Mouse (Mus musculus) adrenal gland, postnatal 4 days (tissue): ENCODE measurements around the gene Nid2. TPM values are rescaled to one million over a fixed set of nuclear protein-coding genes. Genes with fewer than 3 reads are reported as not detected.
A peak's percentile ranks its signal among the peaks of the same experiment; 100 is the strongest.

Experiments
- DNase-seq, 2 experiments: peaks; one replicate each; pipeline ENCODE4 v3.0.0; 2021 to 2022; ENCODE audit warnings: low spot score in 2 of 2, mixed read lengths in 2 of 2
- total RNA-seq, 2 experiments: library from RNA; stranded (reverse); gene quantifications; 2 replicates each; pipeline ENCODE4 v1.2.3; 2021

Gene Nid2
- total RNA-seq, 2 experiments from 2014 or later, result 80.3 to 105 TPM

- DNase-seq, result no peak
Measured at GRCm38 (mm10) chr14:19776890-19777289, 25.8 kb downstream of the Nid2 start.

DNA sequence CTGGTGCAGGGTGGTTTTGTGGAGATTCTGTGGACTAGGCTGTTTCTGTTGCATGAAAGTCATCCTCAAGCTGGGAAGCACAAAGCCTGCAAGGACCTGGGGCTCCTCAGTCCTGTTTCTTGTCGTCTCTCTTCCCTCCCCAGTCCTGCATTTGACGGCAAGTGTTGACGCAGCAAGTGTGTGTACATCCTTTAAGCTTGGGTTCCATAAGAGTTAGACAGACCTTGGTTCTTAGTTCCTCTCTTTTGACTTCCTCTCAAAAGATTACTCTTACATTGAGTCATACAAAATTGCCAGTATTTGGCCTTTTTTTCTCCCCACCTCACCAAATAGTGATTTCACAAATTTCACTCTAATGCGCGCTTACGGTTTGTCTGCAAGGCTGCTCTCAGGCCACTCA lies 26.3 kb downstream of the Nid2 start:
- no peak for DNase-seq

- DNase-seq, result no peak
Measured at GRCm38 (mm10) chr14:19777945-19778344, 26.9 kb downstream of the Nid2 start.

GRCm38 (mm10) chr14:19785797-19786588 lies 34.9 kb downstream of the Nid2 start:
- DNase-seq, result no peak

GRCm38 (mm10) chr14:19788443-19788842 lies 37.4 kb downstream of the Nid2 start:
- DNase-seq, result no peak

- no peak for DNase-seq
Measured at GRCm38 (mm10) chr14:19794881-19795280, 43.8 kb downstream of the Nid2 start.

GRCm38 (mm10) chr14:19796541-19797304 lies 45.7 kb downstream of the Nid2 start:
- DNase-seq, result no peak

- DNase-seq, result no peak
Measured at GRCm38 (mm10) chr14:19800485-19800884, 49.4 kb downstream of the Nid2 start.

DNA sequence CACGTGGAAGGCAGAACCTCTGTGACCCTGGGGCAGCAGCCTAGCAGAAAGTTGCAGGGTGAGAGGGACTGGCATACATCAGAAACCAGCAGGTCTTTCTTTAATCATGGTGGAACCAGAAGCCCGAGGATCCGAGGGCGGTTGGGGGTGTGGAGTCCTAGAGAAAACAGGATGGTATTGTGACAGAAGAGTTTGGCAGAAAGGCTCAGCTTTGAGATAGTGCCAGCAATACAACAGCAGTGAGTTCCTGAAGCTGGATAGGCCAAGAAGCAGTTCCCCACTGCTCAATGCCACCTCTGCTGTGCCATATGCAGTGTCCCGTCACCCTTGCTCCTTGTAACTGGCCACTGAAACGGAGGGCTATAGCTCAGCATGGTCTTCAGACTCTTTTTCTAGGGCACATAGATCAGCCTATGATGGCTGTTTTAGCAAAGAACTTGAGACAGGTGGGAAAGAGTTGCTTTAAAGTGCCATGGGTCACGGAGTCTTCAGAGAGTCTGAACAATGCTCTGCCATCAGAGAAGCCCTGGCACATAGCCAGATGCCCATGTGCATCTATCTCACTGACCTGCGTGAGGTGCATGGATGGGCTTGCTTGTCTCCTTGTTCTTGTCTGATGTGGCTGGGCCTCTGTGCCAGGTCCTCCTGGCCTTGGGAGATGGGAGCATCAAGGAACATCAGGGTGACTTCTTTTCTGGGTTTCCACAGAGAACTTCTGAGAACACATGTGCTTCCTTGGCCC lies 50.6 kb downstream of the Nid2 start:
- DNase-seq, result no peak

- DNase-seq, result no peak
Measured at GRCm38 (mm10) chr14:19803222-19803621, 52.2 kb downstream of the Nid2 start.

- DNase-seq, result no peak
Measured at GRCm38 (mm10) chr14:19803623-19804022, 52.6 kb downstream of the Nid2 start.

DNA sequence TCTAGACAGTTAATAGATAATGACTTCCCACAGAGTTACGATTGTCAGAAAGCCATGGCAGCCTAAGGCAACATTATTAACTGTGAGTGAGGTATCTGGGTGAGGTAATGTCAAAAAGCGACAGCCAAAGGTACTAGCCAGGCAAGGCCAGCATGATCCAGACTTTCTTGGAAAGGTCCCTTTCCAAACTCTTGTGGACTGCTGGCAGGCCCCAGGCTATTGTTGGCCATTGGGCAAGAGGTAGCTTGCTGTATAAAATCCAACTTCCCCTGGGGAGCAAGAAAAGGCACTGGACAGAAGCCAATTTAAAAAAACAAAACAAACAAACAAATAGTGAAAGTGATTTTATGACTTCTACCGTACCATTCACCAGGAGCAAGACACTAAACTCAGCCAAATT lies 56.3 kb downstream of the Nid2 start:
- DNase-seq, result no peak

DNA sequence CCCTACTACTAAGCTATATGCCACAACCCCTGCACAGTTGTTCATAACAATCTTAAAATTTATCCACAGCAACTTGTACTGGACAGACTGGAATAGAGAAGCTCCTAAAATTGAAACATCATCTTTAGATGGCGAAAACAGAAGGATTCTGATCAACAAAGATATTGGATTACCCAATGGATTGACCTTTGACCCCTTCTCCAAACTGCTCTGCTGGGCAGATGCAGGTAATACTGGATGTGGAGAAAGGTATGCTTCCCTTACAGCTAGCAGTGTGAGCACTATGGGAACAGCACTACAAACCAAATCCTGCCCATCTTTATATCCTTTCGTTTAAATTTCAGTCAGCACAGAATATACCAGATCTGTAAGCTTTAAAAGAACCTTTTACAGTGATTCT lies 56.8 kb downstream of the Nid2 start:
- no peak for DNase-seq

- no peak for DNase-seq
Measured at GRCm38 (mm10) chr14:19809934-19810333, 58.9 kb downstream of the Nid2 start.

GRCm38 (mm10) chr14:19813061-19813460 lies 62.0 kb downstream of the Nid2 start:
- DNase-seq, result no peak

DNA sequence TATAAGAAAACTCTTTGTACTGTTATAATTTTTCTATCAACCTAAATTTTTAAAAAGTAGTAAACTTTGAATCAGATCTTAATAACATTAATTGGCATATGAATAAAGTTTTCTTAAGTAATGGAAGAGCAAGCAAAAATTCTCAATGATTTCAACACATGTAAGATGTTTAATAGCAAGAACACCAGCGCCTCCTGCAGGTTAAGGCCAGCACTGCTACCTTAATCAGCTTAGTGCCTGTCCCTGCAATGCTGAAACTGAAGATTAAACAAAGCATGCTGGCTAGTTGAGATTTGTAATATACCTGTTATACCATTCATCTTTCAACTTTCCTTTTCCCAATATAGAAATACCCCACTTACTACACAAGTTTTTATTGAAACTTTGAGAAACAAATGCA lies 66.9 kb downstream of the Nid2 start:
- peak; percentile 55 to 62 for DNase-seq

GRCm38 (mm10) chr14:19821686-19822085 lies 70.6 kb downstream of the Nid2 start:
- no peak for DNase-seq

GRCm38 (mm10) chr14:19823321-19824142 lies 72.5 kb downstream of the Nid2 start, which contains the start of gene Rtraf:
TSS of gene Rtraf (minus strand) at chr14:19823824.
- DNase-seq, result peak; percentile 76 to 79

- DNase-seq, result no peak
Measured at GRCm38 (mm10) chr14:19825481-19825880, 74.4 kb downstream of the Nid2 start.

GRCm38 (mm10) chr14:19836289-19836688 lies 85.2 kb downstream of the Nid2 start:
- DNase-seq, result no peak
